Mouse (Mus musculus) heart, embryonic 15.5 days (tissue): ENCODE data around the gene Tbxa2r. TPM values are rescaled to one million over a fixed set of nuclear protein-coding genes. Genes with fewer than 3 reads are reported as not detected.

Experiments used
- ATAC-seq: fragments of 200-750 bp; cut with Nextera tagmentation; replicated peaks from 2 replicates; pipeline ENCODE4 v1.8.0; 2017; ENCODE audit warnings: low read depth, moderate TSS enrichment; ENCODE audit not compliant: insufficient number of reproducible peaks, insufficient read depth, low FRiP score
- H3K27ac ChIP-seq: fragments of 300-500 bp; sonication (generic); 2 replicates; pipeline ENCODE4 v1.5.1; 2015; ENCODE audit warnings: mild to moderate bottlenecking, inconsistent platforms
- H3K27me3 ChIP-seq: fragments of 300-500 bp; sonication (generic); 2 replicates; pipeline ENCODE4 v1.6.1; 2015; ENCODE audit warnings: inconsistent platforms
- H3K36me3 ChIP-seq: fragments of 300-500 bp; sonication (generic); 2 replicates; pipeline ENCODE4 v1.6.1; 2015; ENCODE audit warnings: mild to moderate bottlenecking, inconsistent platforms
- H3K4me1 ChIP-seq: fragments of 300-500 bp; sonication (generic); replicated peaks from 2 replicates; pipeline ENCODE4 v1.6.1; 2015; ENCODE audit warnings: inconsistent platforms
- H3K4me2 ChIP-seq: fragments of 300-500 bp; sonication (generic); 2 replicates; pipeline ENCODE4 v1.6.1; 2015; ENCODE audit warnings: inconsistent platforms, mild to moderate bottlenecking, moderate library complexity
- H3K4me3 ChIP-seq: fragments of 300-500 bp; sonication (generic); 2 replicates; pipeline ENCODE4 v1.5.1; 2015; ENCODE audit warnings: mild to moderate bottlenecking, inconsistent platforms
- H3K9ac ChIP-seq: fragments of 300-500 bp; sonication (generic); 2 replicates; pipeline ENCODE4 v1.6.1; 2015; ENCODE audit warnings: mild to moderate bottlenecking, inconsistent platforms
- H3K9me3 ChIP-seq: fragments of 300-500 bp; sonication (generic); replicated peaks from 2 replicates; pipeline ENCODE4 v1.6.1; 2016; ENCODE audit warnings: inconsistent platforms
- WGBS: fragments of 180-500 bp; shearing (Covaris S2); methylation state at CpG from one replicate; pipeline ENCODE4 v1.1.7; 2015; ENCODE audit warnings: mixed read lengths; 5-methylcytosine and 5-hydroxymethylcytosine counted together
- polyA plus RNA-seq: library from polyadenylated mRNA; unstranded; fragments of >200 nt; fragmentation: Nextera tagmentation; extraction: Ambion mirVana; gene quantifications from 2 replicates; pipeline ENCODE4 v1.2.1, GENCODE M21; 2015

Gene Tbxa2r
- polyA plus RNA-seq, 1 experiment from 2014 or later, result 11.3 TPM

DNA sequence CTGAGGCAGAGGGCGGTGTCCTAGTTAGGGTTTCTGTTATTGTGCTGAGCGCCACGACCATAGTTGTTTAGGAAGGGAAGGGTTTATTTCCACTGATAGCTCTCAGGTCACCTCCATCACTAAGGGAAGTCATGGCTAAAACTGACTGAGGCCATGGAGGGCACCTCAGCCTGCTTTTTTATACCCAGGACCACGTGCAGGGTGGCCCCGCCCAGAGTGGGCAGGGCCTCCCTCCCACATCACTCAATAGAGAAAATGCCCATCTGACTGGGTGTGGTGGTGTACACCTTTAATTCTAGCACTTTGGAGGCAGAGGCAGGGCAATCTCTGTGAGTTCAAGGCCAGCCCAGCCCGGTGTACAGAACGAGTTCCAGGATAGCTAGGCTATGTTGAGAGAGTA, 14.3 kb upstream of the Tbxa2r start:
- H3K27me3 ChIP-seq, result no peaks in the 10 kb centered on the region
- no peak overlapping the region for H3K4me2 ChIP-seq
- H3K4me1 ChIP-seq, result peaks cover 28% of the 10 kb centered on the region
- ATAC-seq, result no peak
- H3K9ac ChIP-seq, result no peak overlapping the region
- peaks cover 70% of the 10 kb centered on the region for H3K36me3 ChIP-seq
- no peak overlapping the region for H3K27ac ChIP-seq
- no peaks in the 10 kb centered on the region for H3K9me3 ChIP-seq
- no peak overlapping the region for H3K4me3 ChIP-seq
- WGBS, result 76% methylated on average over 7 of the region's 7 CpGs

DNA sequence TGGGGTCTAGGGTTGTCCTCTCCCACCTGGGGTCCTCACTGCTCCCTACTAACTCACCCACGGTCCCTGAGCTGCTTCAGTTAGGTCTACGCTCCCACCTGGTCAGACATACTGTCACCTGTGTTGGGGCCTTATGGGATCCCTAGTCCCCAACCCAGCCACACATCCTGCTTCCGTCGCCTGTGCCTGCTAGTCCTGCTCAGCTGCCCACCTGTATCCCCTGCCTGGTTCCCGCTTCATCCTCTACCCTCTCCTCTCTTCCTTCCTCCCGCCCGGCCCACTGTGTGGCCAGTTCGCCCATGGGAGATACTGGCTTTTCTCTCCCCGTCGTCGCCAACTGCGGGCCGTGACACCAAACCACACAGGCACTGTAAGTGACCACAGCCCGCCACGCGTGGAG, 12.9 kb upstream of the Tbxa2r start:
- Histone ChIP-seq H3K4me3 (no peak overlapping the region), H3K36me3 (peaks cover 57% of the 10 kb centered on the region), H3K4me2 (no peak overlapping the region), H3K9ac (no peak overlapping the region), H3K9me3 (no peaks in the 10 kb centered on the region), H3K4me1 (peaks cover 37% of the 10 kb centered on the region), H3K27me3 (no peaks in the 10 kb centered on the region), H3K27ac (no peak overlapping the region)
- 87% methylated on average over 16 of the region's 16 CpGs for WGBS
- no peak for ATAC-seq

DNA sequence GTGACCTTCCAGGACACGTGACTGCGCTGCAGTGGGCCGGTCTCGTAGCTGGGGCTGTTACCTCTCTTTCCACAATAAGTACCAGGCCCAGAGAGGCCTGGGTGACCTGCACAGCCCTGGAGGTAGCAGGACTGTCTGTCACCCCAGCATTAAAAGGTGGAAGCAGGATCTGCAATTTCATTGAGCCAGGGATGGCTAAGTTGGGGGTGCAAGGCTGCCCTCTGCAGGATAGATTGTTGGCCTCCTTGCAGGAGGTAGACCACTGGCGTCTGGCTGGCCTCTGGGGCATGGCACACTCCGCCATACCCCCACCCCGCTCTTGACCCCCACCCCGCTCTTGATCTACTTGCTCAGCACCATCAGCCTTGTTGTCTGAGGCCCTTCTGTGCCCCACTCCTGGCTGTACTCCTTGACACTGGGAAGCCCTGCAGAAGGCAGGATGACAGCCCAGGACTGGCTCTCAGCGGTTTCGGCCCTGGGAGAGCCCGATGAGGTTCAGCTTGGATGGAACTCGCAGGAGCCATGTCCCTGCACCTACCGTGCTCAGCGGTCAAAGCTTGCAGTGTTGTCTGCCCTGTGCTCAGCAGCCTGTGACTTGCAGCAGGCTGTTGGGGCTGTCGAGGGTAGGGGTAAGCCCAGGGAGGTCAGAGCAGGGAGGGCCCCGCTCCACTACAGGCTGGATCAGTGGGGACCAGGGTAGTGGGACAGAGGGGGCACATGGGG, 12.0 kb upstream of the Tbxa2r start:
- ATAC-seq, result no peak
- H3K4me1 ChIP-seq, result peaks cover 37% of the 10 kb centered on the region
- H3K4me3 ChIP-seq, result peak overlapping the region; percentile 29
- peak overlapping the region; percentile 57 for H3K4me2 ChIP-seq
- no peaks in the 10 kb centered on the region for H3K27me3 ChIP-seq
- 49% methylated on average over 16 of the region's 16 CpGs for whole genome bisulfite sequencing
- H3K9me3 ChIP-seq, result no peaks in the 10 kb centered on the region
- H3K27ac ChIP-seq, result no peak overlapping the region
- H3K36me3 ChIP-seq, result peaks cover 47% of the 10 kb centered on the region
- peak overlapping the region; percentile 10; the same call in 1 of the 2 replicates for H3K9ac ChIP-seq

DNA sequence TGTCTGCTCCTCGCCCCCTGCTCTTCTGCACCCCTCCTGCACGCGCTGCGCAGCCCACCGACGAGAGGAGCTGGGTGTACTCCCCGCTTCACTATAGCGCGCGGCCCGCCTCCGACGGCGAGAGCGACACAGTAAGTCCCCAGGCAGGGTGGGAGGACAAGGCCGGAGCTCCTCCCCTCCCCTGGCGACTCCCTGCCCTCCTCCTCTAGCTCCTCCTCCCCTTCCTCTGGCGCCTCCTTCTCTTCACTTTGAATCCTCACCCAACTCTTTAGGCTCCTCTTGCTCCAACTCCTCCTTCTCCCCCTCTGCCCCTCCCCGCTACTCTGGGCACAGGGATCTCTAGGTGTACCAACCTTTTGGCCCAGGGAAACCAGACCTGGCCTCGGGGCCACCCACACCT, 11.3 kb upstream of the Tbxa2r start:
- peaks cover 44% of the 10 kb centered on the region for H3K4me1 ChIP-seq
- ATAC-seq, result no peak
- no peak overlapping the region for H3K27ac ChIP-seq

DNA sequence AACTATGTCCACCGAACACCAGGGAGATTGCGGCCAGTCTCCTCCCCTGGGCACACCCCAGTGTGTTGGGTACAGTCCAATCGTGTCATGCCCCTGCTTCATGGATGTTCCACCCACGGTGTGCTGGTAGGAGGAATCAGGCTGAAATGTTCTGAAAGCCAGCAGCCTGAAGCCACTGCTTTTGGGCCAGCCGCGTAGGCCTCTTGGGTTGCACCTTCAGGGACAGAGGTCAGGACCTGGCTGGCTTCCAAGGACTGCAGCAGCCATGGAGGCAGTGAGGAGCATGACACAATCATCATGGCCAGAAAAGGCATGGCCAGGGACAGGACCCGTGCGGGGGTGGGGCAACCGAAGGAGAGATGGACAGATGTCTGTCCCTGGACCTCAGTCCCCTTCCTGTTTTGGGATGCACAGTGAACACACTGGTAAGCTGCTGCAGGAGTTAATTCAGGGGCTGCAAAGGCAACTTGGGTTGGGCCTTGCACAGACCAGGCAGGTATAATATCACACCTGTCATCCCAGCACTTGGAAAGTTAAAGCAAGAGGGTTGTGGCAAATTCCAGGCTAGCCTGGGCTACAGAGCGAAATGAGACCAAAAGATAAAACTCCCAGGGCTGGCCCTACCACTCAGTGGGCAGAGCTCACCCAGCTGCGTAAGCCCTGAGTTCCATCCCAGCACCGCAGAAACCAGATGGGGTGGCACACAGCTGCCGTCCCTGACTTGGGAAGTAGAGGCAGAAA, 9.8 kb upstream of the Tbxa2r start:
- 77% methylated on average over 13 of the region's 13 CpGs for WGBS
- Histone ChIP-seq H3K27ac (peak overlapping the region; percentile 91; the same call in 1 of the 2 replicates), H3K4me1 (peaks cover 47% of the 10 kb centered on the region), H3K4me2 (peak overlapping the region; percentile 65), H3K27me3 (no peaks in the 10 kb centered on the region), H3K4me3 (no peak overlapping the region), H3K36me3 (peaks cover 41% of the 10 kb centered on the region), H3K9me3 (no peaks in the 10 kb centered on the region), H3K9ac (peak overlapping the region; percentile 53; the same call in 1 of the 2 replicates)
- ATAC-seq, result no peak

More for the DNA sequence above, 11.3 kb upstream of the Tbxa2r start:
- peaks cover 40% of the 10 kb centered on the region for H3K36me3 ChIP-seq
- H3K4me3 ChIP-seq, result peak overlapping the region; percentile 29
- peak overlapping the region; percentile 57 for H3K4me2 ChIP-seq
- 22% methylated on average over 20 of the region's 20 CpGs for WGBS
- no peaks in the 10 kb centered on the region for H3K9me3 ChIP-seq
- peak overlapping the region; percentile 10; the same call in 1 of the 2 replicates for H3K9ac ChIP-seq
- H3K27me3 ChIP-seq, result no peaks in the 10 kb centered on the region

DNA sequence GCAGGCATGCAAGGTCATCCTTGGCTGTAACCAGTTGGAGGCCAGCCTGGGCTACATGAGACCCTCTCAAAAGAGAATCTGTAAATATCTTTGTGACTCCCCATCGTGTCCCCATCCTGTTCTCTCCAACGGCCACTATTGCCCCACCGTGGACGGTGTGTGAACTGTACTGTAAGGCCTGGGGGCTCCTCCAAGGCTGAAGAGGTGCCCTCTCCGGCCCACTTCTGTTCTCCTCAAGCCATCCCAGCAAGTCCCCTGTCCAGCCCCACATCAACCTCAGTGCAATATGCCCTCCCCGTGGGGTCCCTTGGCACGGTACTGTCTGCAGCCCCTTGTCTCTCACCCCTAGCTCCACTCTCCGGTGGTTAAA, 9.2 kb upstream of the Tbxa2r start:
- Histone ChIP-seq H3K9ac (peak overlapping the region; percentile 53), H3K27ac (peak overlapping the region; percentile 91), H3K4me3 (peak overlapping the region; percentile 80), H3K36me3 (peaks cover 41% of the 10 kb centered on the region), H3K4me1 (peaks cover 47% of the 10 kb centered on the region), H3K9me3 (no peaks in the 10 kb centered on the region), H3K27me3 (no peaks in the 10 kb centered on the region), H3K4me2 (peak overlapping the region; percentile 65)
- WGBS, result 37% methylated on average over 8 of the region's 8 CpGs
- ATAC-seq, result no peak

DNA sequence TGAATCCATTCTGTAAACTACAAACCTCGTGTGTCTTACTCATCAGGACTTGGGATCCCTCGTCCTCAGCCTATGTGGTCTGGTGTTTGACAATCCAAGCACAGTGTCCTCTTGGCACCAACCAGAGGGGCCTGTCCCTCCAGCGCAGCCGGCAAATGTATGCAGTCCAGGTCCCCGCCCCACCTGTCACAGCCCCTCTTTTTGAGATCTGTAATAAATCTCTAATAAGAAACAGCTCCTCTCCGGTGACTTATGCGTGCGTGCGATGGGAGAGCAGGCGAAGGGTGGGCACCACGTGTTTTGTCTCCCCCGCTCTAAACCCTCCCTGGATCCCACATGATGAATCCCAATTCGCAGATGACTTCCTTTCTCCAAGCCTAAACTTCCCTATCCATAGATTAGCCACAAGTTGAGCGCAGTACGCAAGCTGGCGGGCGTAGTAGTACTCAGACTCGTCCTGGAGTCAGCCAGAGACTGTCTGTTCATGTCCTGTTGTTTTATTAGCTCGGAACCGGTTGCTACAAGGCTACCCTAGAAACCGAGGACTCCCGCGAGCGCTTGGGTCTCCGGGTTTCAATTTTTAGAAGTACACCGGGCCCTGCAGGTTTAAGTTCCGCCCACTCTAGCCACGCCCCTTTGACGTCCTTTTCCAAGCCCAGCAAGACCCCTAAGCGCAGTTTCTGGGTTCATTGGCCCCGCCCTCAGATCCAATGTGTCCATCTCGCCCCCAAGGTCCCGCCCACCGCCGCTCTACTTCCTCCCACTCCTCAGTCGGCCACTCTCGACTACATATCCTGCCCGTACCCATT, 8.6 kb upstream of the Tbxa2r start:
- WGBS, result 1% methylated on average over 38 of the region's 38 CpGs
- no peaks in the 10 kb centered on the region for H3K9me3 ChIP-seq
- peak overlapping the region; percentile 91 for H3K27ac ChIP-seq
- peaks cover 47% of the 10 kb centered on the region for H3K4me1 ChIP-seq
- no peak; the same call in 1 of the 2 replicates for ATAC-seq
- H3K4me2 ChIP-seq, result peak overlapping the region; percentile 65
- peaks cover 42% of the 10 kb centered on the region for H3K36me3 ChIP-seq
- peak overlapping the region; percentile 53 for H3K9ac ChIP-seq
- peak overlapping the region; percentile 80 for H3K4me3 ChIP-seq
- H3K27me3 ChIP-seq, result no peaks in the 10 kb centered on the region

DNA sequence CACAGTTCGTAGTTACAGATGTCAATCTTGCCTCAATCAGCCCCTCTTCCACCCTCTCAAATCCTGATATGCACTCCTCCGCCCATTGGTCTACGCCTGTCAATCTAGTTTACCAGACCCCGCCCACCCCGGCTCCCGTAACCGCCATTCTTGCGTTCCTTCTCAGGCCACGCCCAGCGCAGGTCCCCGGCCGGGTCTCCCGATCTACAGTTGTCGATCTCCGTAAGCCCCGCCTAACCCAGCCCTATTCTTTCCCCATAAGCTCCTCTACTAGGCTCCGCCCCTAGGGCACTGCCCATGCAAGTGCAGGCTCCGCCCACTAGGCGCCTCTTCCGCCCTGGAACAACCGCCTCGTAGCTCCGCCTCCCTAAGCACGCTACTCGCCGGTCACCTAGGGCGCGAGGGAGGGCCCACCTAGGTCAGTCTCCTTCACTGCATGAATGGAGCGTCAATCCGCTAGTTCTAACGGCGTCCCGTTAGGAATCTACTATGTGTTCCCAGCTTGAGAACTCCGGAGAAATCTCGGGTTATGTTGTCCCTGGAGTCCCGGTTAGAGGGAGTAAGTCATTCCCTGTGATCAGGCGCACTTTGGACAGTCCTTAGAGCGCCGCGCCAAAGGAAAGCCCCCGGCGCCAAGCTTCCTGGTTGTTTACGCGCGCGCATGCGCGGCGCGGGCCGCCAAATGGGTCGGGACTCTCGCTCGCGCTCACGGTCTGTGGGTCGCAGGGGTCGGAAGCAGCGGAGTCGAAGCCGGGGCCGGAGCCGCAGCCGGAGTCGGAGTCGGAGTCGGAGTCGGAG, 7.8 kb upstream of the Tbxa2r start, which contains the start of gene Cactin:
Gene Cactin, plus strand, starts transcription at position 554 of the 798 bp plus-strand sequence.
- ATAC-seq, result peak; percentile 92
- H3K4me3 ChIP-seq, result peak within 1 kb of the TSS; percentile 80
- no peaks in the 10 kb centered on the region for H3K27me3 ChIP-seq
- H3K9me3 ChIP-seq, result no peaks in the 10 kb centered on the region
- peak within 1 kb of the TSS; percentile 85 for H3K9ac ChIP-seq
- WGBS, result under 1% methylated on average over 68 of the region's 68 CpGs
- H3K36me3 ChIP-seq, result peaks cover 43% of the 10 kb centered on the region
- H3K4me2 ChIP-seq, result peak within 1 kb of the TSS; percentile 66
- peaks cover 47% of the 10 kb centered on the region for H3K4me1 ChIP-seq
- H3K27ac ChIP-seq, result peak within 1 kb of the TSS; percentile 91

DNA sequence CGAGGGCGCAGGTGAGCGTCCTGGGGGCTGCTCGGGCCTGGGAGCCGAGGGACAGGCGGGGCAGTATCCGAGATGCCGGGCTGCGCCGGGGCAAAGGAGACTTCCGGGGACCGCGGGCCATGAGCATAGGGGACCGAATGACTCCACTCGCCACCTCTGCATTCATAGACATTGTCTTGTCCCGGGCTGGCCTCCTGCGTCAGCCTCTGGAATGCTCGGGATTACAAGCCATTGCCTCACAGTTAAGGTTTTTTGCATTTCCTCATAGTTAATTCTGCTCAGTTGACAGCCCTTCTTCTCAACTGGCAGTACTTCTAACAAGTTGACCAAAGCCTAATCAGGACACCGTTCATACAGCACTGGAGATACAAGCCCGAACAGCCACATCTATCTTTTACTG, 7.1 kb upstream of the Tbxa2r start:
- H3K9ac ChIP-seq, result peak overlapping the region; percentile 85
- no peaks in the 10 kb centered on the region for H3K27me3 ChIP-seq
- no peaks in the 10 kb centered on the region for H3K9me3 ChIP-seq
- H3K4me1 ChIP-seq, result peaks cover 48% of the 10 kb centered on the region
- peak overlapping the region; percentile 91 for H3K27ac ChIP-seq
- WGBS, result 3% methylated on average over 20 of the region's 20 CpGs
- H3K4me2 ChIP-seq, result peak overlapping the region; percentile 66
- peaks cover 44% of the 10 kb centered on the region for H3K36me3 ChIP-seq
- peak overlapping the region; percentile 80 for H3K4me3 ChIP-seq
- no peak for ATAC-seq

DNA sequence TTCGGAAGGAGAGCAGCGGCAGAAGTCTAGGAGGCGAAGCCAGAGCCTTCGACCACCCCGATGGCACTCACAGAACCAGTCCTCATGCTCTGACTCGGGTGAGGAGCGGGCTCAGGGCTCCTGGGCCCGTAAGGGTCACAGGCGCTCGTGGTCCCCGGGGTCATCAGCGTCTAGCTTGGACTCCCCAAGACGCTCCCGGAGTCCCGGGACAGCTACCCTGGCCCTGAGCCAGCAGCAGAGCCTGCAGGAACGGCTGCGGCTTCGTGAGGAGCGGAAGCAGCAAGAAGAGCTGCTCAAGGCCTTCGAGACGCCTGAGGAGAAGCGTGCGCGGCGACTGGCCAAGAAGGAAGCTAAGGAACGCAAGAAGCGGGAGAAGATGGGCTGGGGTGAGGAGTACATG, 6.1 kb upstream of the Tbxa2r start:
- Histone ChIP-seq H3K27ac (no peak overlapping the region), H3K4me3 (peak overlapping the region; percentile 80), H3K4me2 (peak overlapping the region; percentile 66), H3K27me3 (no peaks in the 10 kb centered on the region), H3K36me3 (peaks cover 49% of the 10 kb centered on the region), H3K9me3 (no peaks in the 10 kb centered on the region), H3K9ac (no peak overlapping the region), H3K4me1 (peaks cover 43% of the 10 kb centered on the region)
- 92% methylated on average over 27 of the region's 27 CpGs for WGBS
- no peak for ATAC-seq
